Mouse (Mus musculus) heart, adult 2 months (tissue): ENCODE results near the gene Sim2.

Experiments used
- CTCF ChIP-seq: fragments of 200-600 bp; IDR thresholded peaks from 2 replicates; pipeline ENCODE4 v1.8.1; 2022; ENCODE audit warnings: antibody characterized with exemption, mild to moderate bottlenecking, moderate library complexity
- POLR2A ChIP-seq: fragments of 200-500 bp; IDR thresholded peaks from 2 replicates; pipeline ENCODE4 v1.6.1; 2011; ENCODE audit warnings: mild to moderate bottlenecking, low read depth, low read length, control low read depth; ENCODE audit not compliant: insufficient read depth

DNA sequence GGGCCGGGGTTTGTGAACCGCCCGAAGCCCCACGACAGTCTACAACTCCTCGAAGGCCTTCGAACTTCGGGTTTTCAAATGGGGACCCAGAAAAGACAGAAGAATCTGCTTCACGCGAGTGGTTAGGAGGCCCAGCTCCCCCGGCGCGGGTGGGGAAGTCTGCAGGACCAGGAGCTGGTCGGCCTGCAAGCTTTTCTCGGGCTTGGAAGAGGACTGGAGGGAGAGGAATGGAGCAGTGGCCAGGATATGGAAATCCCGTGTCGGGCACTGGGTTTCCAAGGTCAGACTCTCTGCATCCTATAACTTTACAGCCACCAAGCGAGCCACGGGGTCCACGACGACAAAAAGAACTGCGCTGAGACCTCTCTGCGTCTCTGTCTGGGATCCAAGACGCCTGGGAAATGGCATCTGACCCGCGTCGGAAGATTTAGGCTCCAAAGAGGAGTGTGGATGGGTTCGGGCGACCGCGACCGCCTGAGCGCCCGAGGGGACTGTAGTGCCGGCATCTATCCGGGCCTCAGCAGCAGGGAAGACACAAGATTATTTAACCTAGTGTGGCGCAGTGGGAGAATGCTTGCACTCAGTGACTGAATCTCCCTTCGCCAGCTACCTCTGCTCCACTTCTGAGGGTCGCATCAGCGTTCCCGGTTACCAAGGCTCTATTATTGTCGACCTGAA is 744 bp upstream of the Sim2 start:
- TF ChIP-seq POLR2A (no peak), CTCF (no peak)
